Mouse (Mus musculus): ENCODE results near the gene Gm12216. TPM values are rescaled to one million over a fixed set of nuclear protein-coding genes. Genes with fewer than 3 reads are reported as not detected.
A peak's percentile ranks its signal among the peaks of the same experiment; 100 is the strongest.
"Not testable (repeated sequence)": the region's sequence is repeated elsewhere in the genome, so short reads cannot be mapped to it uniquely, and the experiment has no call there.

Gm12216 gene
- total RNA-seq, 1 experiment, result 0.27 TPM

DNA sequence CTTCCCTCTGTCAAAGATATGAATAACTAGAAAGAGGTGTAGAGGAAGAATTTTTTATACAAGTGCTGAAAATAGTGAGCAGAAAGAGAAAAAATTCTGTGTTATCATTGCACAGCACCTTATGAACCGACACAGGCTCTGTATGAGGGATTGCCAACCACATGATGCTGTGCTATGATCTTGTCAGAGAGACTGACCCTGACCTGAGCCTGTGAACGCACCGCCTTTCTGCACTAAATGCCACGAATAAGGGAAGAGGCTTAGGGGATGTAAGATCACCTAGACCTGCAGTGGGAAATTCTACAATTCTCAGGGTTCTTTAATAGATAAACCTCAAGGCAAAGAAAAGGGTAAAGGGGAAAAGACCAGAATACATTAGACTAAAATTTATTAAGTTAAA is 17.4 kb upstream of the Gm12216 start:
- no peak overlapping the region for H3K27ac ChIP-seq (ENCODE audit: insufficient read depth, low read depth, low read length, poor library complexity, severe bottlenecking)
- no peak overlapping the region for H3K4me3 ChIP-seq (ENCODE audit: insufficient read depth in 1 of 2, low read depth in 1 of 2, low read length in 2 of 2, poor library complexity in 1 of 2, severe bottlenecking in 1 of 2)
- no peaks in the 10 kb centered on the region for H3K4me1 ChIP-seq (ENCODE audit: control insufficient read depth in 2 of 2, insufficient read depth in 2 of 2, low read length in 2 of 2, poor library complexity in 1 of 2)
- TF ChIP-seq CHD2 (IDR thresholded peaks at IDR 0.05; ENCODE audit: low read depth, low read length) (no peak), ZC3H11A (IDR thresholded peaks at IDR 0.05; ENCODE audit: borderline replicate concordance, low read depth, low read length) (no peak), HCFC1 (IDR thresholded peaks at IDR 0.05; ENCODE audit: borderline replicate concordance, insufficient read depth, low read length) (no peak), ZNF384 (IDR thresholded peaks at IDR 0.05; ENCODE audit: low read depth, low read length) (no peak), MAFK (IDR thresholded peaks at IDR 0.05; ENCODE audit: insufficient read depth, low read depth, low read length) (no peak)
- H3K36me3 ChIP-seq (ENCODE audit: control insufficient read depth, insufficient read depth, low read length, poor library complexity, severe bottlenecking), result no peaks in the 10 kb centered on the region
- H3K9me3 ChIP-seq (ENCODE audit: control insufficient read depth, insufficient read depth, low read depth, low read length), result no peaks in the 10 kb centered on the region
- in situ Hi-C loops (cut with MboI; ENCODE audit: low sequenced_read_pairs in 2 of 2, unreplicated experiment in 2 of 2), result no loop called here
- DNase-seq (ENCODE audit: low read depth, low spot score), result no peak
- H3K9ac ChIP-seq (ENCODE audit: insufficient read depth, low read depth, low read length, poor library complexity, severe bottlenecking), result no peak overlapping the region

DNA sequence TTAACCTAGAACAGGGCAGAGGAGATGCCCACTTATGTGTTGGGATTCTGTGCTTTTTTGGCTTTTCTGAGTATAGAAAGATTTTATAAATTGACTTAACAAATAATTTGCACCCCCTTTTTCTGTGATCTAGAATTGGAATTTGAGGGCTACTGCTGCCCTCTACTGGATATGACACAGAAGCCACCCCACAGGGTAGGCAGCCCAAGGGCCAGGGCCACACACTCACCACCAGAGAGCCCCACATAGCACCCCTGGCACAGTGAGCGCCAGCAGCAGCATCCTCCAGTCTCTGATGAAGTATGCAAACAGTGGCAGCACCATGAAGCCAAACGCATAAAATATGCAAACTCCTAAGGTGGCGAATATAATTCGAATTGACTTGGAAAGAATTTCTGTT is 15.7 kb upstream of the Gm12216 start:
- Histone ChIP-seq H3K4me1 (ENCODE audit: control insufficient read depth in 2 of 2, insufficient read depth in 2 of 2, low read length in 2 of 2, poor library complexity in 1 of 2) (no peaks in the 10 kb centered on the region), H3K4me3 (ENCODE audit: insufficient read depth in 1 of 2, low read depth in 1 of 2, low read length in 2 of 2, poor library complexity in 1 of 2, severe bottlenecking in 1 of 2) (no peak overlapping the region), H3K9me3 (ENCODE audit: control insufficient read depth, insufficient read depth, low read depth, low read length) (no peaks in the 10 kb centered on the region), H3K27ac (ENCODE audit: insufficient read depth, low read depth, low read length, poor library complexity, severe bottlenecking) (no peak overlapping the region), H3K36me3 (ENCODE audit: control insufficient read depth, insufficient read depth, low read length, poor library complexity, severe bottlenecking) (no peaks in the 10 kb centered on the region), H3K9ac (ENCODE audit: insufficient read depth, low read depth, low read length, poor library complexity, severe bottlenecking) (no peak overlapping the region)
- in situ Hi-C loops (cut with MboI; ENCODE audit: low sequenced_read_pairs in 2 of 2, unreplicated experiment in 2 of 2), result no loop called here
- no peak for DNase-seq (ENCODE audit: low read depth, low spot score)
- no peak for TF ChIP-seq ZC3H11A (IDR thresholded peaks at IDR 0.05; ENCODE audit: borderline replicate concordance, low read depth, low read length)
- TF ChIP-seq CHD2 (IDR thresholded peaks at IDR 0.05; ENCODE audit: low read depth, low read length), result no peak
- no peak for TF ChIP-seq ZNF384 (IDR thresholded peaks at IDR 0.05; ENCODE audit: low read depth, low read length)
- TF ChIP-seq MAFK (IDR thresholded peaks at IDR 0.05; ENCODE audit: insufficient read depth, low read depth, low read length), result no peak
- TF ChIP-seq HCFC1 (IDR thresholded peaks at IDR 0.05; ENCODE audit: borderline replicate concordance, insufficient read depth, low read length), result no peak

- in situ Hi-C loops (cut with MboI; ENCODE audit: low sequenced_read_pairs in 2 of 2, unreplicated experiment in 2 of 2); H3K9ac ChIP-seq (ENCODE audit: insufficient read depth, low read depth, low read length, poor library complexity, severe bottlenecking); H3K36me3 ChIP-seq (ENCODE audit: control insufficient read depth, insufficient read depth, low read length, poor library complexity, severe bottlenecking); H3K27ac ChIP-seq (ENCODE audit: insufficient read depth, low read depth, low read length, poor library complexity, severe bottlenecking); H3K4me1 ChIP-seq (ENCODE audit: control insufficient read depth in 2 of 2, insufficient read depth in 2 of 2, low read length in 2 of 2, poor library complexity in 1 of 2); DNase-seq (ENCODE audit: low read depth, low spot score); H3K4me3 ChIP-seq (ENCODE audit: insufficient read depth in 1 of 2, low read depth in 1 of 2, low read length in 2 of 2, poor library complexity in 1 of 2, severe bottlenecking in 1 of 2); H3K9me3 ChIP-seq (ENCODE audit: control insufficient read depth, insufficient read depth, low read depth, low read length): not testable (repeated sequence)
- peak; percentile 84 for TF ChIP-seq MAFK (IDR thresholded peaks at IDR 0.05; ENCODE audit: insufficient read depth, low read depth, low read length)
Measured at GRCm38 (mm10) chr11:53873909-53874704, 15.1 kb upstream of the Gm12216 start.

DNA sequence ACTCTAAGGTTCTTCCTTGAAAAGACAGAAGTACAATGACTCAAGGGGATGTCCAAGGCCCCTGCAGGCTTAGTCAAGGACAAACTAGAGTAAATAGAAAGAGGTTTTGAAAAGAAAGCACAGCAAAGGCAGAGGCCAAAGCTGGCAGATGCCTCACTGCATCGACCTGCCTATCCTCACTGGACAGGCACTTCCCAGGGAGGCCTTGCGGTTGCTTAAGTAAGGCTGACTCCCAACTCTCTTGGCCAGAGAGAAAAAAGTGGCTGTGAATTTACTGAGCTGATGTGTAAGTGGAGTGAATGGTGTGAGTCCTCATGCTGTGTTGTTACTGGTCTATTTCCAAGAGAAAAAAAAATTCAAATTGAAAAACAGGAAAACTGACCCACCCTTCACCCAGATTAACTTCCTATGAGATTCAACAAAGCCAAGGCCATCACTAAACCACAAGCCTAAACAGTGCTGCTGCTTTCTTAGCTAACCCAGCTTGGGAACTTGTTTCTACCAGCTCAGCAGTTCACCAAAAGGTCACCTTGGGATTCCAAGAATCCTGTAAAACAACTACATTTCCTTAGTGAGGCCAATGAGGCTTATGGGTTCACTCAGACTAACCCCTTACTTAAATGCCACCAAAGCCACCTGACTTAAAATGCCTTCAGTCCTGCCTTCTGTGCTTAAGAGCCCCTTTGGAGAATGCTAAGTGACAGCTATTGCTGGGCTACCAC is 12.9 kb upstream of the Gm12216 start:
- no peak for TF ChIP-seq ZC3H11A (IDR thresholded peaks at IDR 0.05; ENCODE audit: borderline replicate concordance, low read depth, low read length)
- 0 out of 2 replicates have a peak, but pooled peaks have one; percentile 28 for TF ChIP-seq MAFK (IDR thresholded peaks at IDR 0.05; ENCODE audit: insufficient read depth, low read depth, low read length)
- in situ Hi-C loops (cut with MboI; ENCODE audit: low sequenced_read_pairs in 2 of 2, unreplicated experiment in 2 of 2), result no loop called here
- no peak for DNase-seq (ENCODE audit: low read depth, low spot score)
- Histone ChIP-seq H3K9ac (ENCODE audit: insufficient read depth, low read depth, low read length, poor library complexity, severe bottlenecking) (no peak overlapping the region), H3K4me1 (ENCODE audit: control insufficient read depth in 2 of 2, insufficient read depth in 2 of 2, low read length in 2 of 2, poor library complexity in 1 of 2) (no peaks in the 10 kb centered on the region), H3K27ac (ENCODE audit: insufficient read depth, low read depth, low read length, poor library complexity, severe bottlenecking) (no peak overlapping the region), H3K36me3 (ENCODE audit: control insufficient read depth, insufficient read depth, low read length, poor library complexity, severe bottlenecking) (no peaks in the 10 kb centered on the region), H3K9me3 (ENCODE audit: control insufficient read depth, insufficient read depth, low read depth, low read length) (no peaks in the 10 kb centered on the region), H3K4me3 (ENCODE audit: insufficient read depth in 1 of 2, low read depth in 1 of 2, low read length in 2 of 2, poor library complexity in 1 of 2, severe bottlenecking in 1 of 2) (no peak overlapping the region)

Measured in ES-E14 (cell line).